Mouse (Mus musculus) brain, embryonic 14.5 days (tissue): Measurements from ENCODE around the gene Cyp1b1.

Experiments
- CTCF ChIP-seq: fragments of 200-500 bp; IDR thresholded peaks from 2 replicates; pipeline ENCODE4 v1.5.1; 2012; ENCODE audit warnings: inconsistent platforms, mild to moderate bottlenecking, moderate library complexity, borderline replicate concordance; ENCODE audit not compliant: insufficient read depth, insufficient read length; ENCODE audit errors: extremely low read depth
- POLR2A ChIP-seq: fragments of 200-500 bp; IDR thresholded peaks from 2 replicates; pipeline ENCODE4 v1.6.1; 2012; ENCODE audit warnings: mild to moderate bottlenecking, inconsistent platforms, borderline replicate concordance; ENCODE audit not compliant: poor library complexity, insufficient read depth, insufficient read length, severe bottlenecking; ENCODE audit errors: extremely low read depth

GRCm38 (mm10) chr17:79700871-79701270 lies 14.0 kb downstream of the Cyp1b1 start:
- no peak for TF ChIP-seq CTCF
- TF ChIP-seq POLR2A: no peak
